Mouse (Mus musculus) spleen, adult 2 months (tissue): Measurements from ENCODE around the gene Tcaim.

Experiments
- CTCF ChIP-seq: fragments of 200-500 bp; IDR thresholded peaks from 2 replicates; pipeline ENCODE4 v1.5.1; 2011; ENCODE audit warnings: mild to moderate bottlenecking, inconsistent platforms; ENCODE audit not compliant: insufficient read depth, insufficient read length, insufficient replicate concordance; ENCODE audit errors: extremely low read depth
- POLR2A ChIP-seq: fragments of 200-500 bp; IDR thresholded peaks from 2 replicates; pipeline ENCODE4 v1.6.1; 2011; ENCODE audit warnings: low read depth, low read length, inconsistent platforms

DNA sequence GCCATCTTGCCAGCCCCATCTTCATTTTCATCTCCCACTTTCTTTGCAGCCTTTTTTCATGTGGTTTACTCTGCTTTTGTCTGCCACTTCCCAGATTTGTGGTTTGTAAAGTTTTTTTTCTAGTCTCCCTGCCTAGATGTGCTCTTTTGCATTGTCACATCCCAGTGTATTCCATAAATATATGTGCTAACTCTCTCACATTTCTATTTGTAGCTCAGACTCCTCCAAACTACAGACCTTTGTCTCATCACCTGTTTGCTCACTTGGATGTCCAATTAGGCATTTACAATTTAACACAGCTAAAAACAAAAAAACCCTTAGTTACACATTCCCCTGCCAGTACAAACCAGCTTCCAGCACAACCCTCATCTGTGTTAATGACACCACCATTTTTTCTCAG lies 45.2 kb upstream of the Tcaim start:
- TF ChIP-seq CTCF, result no peak
- TF ChIP-seq POLR2A, result no peak
